Mouse (Mus musculus): Measurements from ENCODE around the gene Armc7.

GRCm38 (mm10) chr11:115461846-115462242 lies 13.6 kb upstream of the Armc7 start:
- TF ChIP-seq CTCF (IDR thresholded peaks at IDR 0.05; ENCODE audit: low read depth) = no peak
- TF ChIP-seq EP300 (IDR thresholded peaks at IDR 0.05; ENCODE audit: low read depth) = no peak

Measured in heart, postnatal 0 days (tissue).